Mouse (Mus musculus): ENCODE data around the gene Notch3. TPM values are rescaled to one million over a fixed set of nuclear protein-coding genes. Genes with fewer than 3 reads are reported as not detected.
"Not testable (repeated sequence)": the region's sequence is repeated elsewhere in the genome, so short reads cannot be mapped to it uniquely, and the experiment has no call there.

Gene Notch3
- 5.5 TPM in 2 replicates for polyA plus RNA-seq (2015; fragmentation: Nextera tagmentation; extraction: Ambion mirVana)

- WGBS = 2% methylated on average over 27 of the region's 39 CpGs
- Histone ChIP-seq H3K4me3 (replicated peaks; ENCODE audit: low read length) (peak within 1 kb of the TSS; percentile 53), H3K9ac (replicated peaks; ENCODE audit: low read depth, low read length) (peak within 1 kb of the TSS; percentile 72), H3K27ac (ENCODE audit: low read length) (peak within 1 kb of the TSS; percentile 28), H3K36me3 (ENCODE audit: control insufficient read depth, insufficient read depth) (no peaks in the 10 kb centered on the region), H3K4me1 (replicated peaks; ENCODE audit: control insufficient read depth, insufficient read depth, low read length) (peaks cover 28% of the 10 kb centered on the region), H3K27me3 (replicated peaks; ENCODE audit: control insufficient read depth, insufficient read depth, low read length) (no peaks in the 10 kb centered on the region), H3K4me2 (ENCODE audit: low read length) (peak within 1 kb of the TSS; percentile 92), H3K9me3 (ENCODE audit: control insufficient read depth, low read length) (no peaks in the 10 kb centered on the region)
- ATAC-seq = peak; percentile 29
Measured at GRCm38 (mm10) chr17:32166687-32167086, at the start of gene Notch3. Notch3 (minus strand) TSS chr17:32166852.

GRCm38 (mm10) chr17:32215587-32215986 is 48.9 kb upstream of the Notch3 start:
- H3K4me1 ChIP-seq (replicated peaks; ENCODE audit: control insufficient read depth, insufficient read depth, low read length); ATAC-seq; H3K4me2 ChIP-seq (ENCODE audit: low read length); H3K27ac ChIP-seq (ENCODE audit: low read length); H3K9ac ChIP-seq (replicated peaks; ENCODE audit: low read depth, low read length); H3K4me3 ChIP-seq (replicated peaks; ENCODE audit: low read length); H3K9me3 ChIP-seq (ENCODE audit: control insufficient read depth, low read length); H3K27me3 ChIP-seq (replicated peaks; ENCODE audit: control insufficient read depth, insufficient read depth, low read length): not testable (repeated sequence)
- WGBS = 70% methylated on average over 4 of the region's 4 CpGs
- peaks cover 34% of the 10 kb centered on the region for H3K36me3 ChIP-seq (ENCODE audit: control insufficient read depth, insufficient read depth)

DNA sequence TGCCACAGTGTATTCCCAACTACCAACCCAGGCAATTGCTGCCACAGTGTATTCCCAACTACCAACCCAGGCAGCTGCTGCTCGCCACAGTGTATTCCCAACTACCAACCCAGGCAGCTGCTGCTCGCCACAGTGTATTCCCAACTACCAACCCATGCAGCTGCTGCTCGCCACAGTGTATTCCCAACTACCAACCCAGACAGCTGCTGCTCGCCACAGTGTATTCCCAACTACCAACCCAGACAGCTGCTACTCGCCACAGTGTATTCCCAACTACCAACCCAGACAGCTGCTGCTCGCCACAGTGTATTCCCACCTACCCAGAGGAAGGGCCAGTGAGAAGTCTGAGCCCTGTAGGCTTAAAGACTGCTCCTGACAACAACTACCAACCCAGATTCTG is 44.9 kb upstream of the Notch3 start:
- not testable (repeated sequence) for ATAC-seq; H3K27me3 ChIP-seq (replicated peaks; ENCODE audit: control insufficient read depth, insufficient read depth, low read length); H3K4me3 ChIP-seq (replicated peaks; ENCODE audit: low read length); H3K4me2 ChIP-seq (ENCODE audit: low read length); H3K27ac ChIP-seq (ENCODE audit: low read length); H3K4me1 ChIP-seq (replicated peaks; ENCODE audit: control insufficient read depth, insufficient read depth, low read length); H3K9me3 ChIP-seq (ENCODE audit: control insufficient read depth, low read length); H3K9ac ChIP-seq (replicated peaks; ENCODE audit: low read depth, low read length)
- WGBS = 89% methylated on average over 6 of the region's 6 CpGs
- peaks cover 46% of the 10 kb centered on the region for H3K36me3 ChIP-seq (ENCODE audit: control insufficient read depth, insufficient read depth)

DNA sequence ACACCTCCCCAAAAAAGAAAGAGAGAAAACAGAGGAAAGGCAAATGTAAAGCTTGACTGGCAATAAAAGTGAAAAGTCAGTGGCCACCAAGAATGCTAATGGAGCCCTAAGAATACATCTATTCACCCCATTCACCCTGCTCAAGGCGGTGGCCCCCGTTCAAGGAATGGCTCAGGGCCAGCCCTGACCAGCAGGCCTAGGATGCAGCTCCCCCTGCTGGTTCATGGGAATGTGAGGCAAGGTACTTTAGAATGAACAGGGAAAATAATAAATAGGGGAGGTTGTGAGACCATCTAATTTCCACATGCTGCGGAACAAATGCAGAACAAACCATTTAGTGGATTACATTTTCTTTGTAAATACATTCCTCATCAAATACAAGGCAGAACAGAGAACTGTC is 43.1 kb upstream of the Notch3 start:
- no peak for ATAC-seq
- H3K4me2 ChIP-seq (ENCODE audit: low read length) = no peak overlapping the region
- H3K4me3 ChIP-seq (replicated peaks; ENCODE audit: low read length) = no peak overlapping the region
- no peaks in the 10 kb centered on the region for H3K27me3 ChIP-seq (replicated peaks; ENCODE audit: control insufficient read depth, insufficient read depth, low read length)
- no peaks in the 10 kb centered on the region for H3K4me1 ChIP-seq (replicated peaks; ENCODE audit: control insufficient read depth, insufficient read depth, low read length)
- no peak overlapping the region for H3K27ac ChIP-seq (ENCODE audit: low read length)
- no peaks in the 10 kb centered on the region for H3K9me3 ChIP-seq (ENCODE audit: control insufficient read depth, low read length)
- 22% methylated on average over 3 of the region's 3 CpGs for WGBS
- no peak overlapping the region for H3K9ac ChIP-seq (replicated peaks; ENCODE audit: low read depth, low read length)
- H3K36me3 ChIP-seq (ENCODE audit: control insufficient read depth, insufficient read depth) = peaks cover 40% of the 10 kb centered on the region

GRCm38 (mm10) chr17:32209144-32209543 is 42.5 kb upstream of the Notch3 start:
- Histone ChIP-seq H3K4me3 (replicated peaks; ENCODE audit: low read length) (no peak overlapping the region), H3K36me3 (ENCODE audit: control insufficient read depth, insufficient read depth) (peaks cover 36% of the 10 kb centered on the region), H3K27ac (ENCODE audit: low read length) (no peak overlapping the region), H3K4me1 (replicated peaks; ENCODE audit: control insufficient read depth, insufficient read depth, low read length) (no peaks in the 10 kb centered on the region), H3K4me2 (ENCODE audit: low read length) (no peak overlapping the region), H3K27me3 (replicated peaks; ENCODE audit: control insufficient read depth, insufficient read depth, low read length) (no peaks in the 10 kb centered on the region), H3K9me3 (ENCODE audit: control insufficient read depth, low read length) (no peaks in the 10 kb centered on the region), H3K9ac (replicated peaks; ENCODE audit: low read depth, low read length) (no peak overlapping the region)
- WGBS = 66% methylated on average over 6 of the region's 6 CpGs
- no peak for ATAC-seq

- no peaks in the 10 kb centered on the region for H3K9me3 ChIP-seq (ENCODE audit: control insufficient read depth, low read length)
- no peak overlapping the region for H3K27ac ChIP-seq (ENCODE audit: low read length)
- H3K36me3 ChIP-seq (ENCODE audit: control insufficient read depth, insufficient read depth) = peaks cover 29% of the 10 kb centered on the region
- no peaks in the 10 kb centered on the region for H3K27me3 ChIP-seq (replicated peaks; ENCODE audit: control insufficient read depth, insufficient read depth, low read length)
- H3K4me1 ChIP-seq (replicated peaks; ENCODE audit: control insufficient read depth, insufficient read depth, low read length) = no peaks in the 10 kb centered on the region
- WGBS = 76% methylated on average over 5 of the region's 5 CpGs
- H3K4me3 ChIP-seq (replicated peaks; ENCODE audit: low read length) = no peak overlapping the region
- H3K9ac ChIP-seq (replicated peaks; ENCODE audit: low read depth, low read length) = no peak overlapping the region
- ATAC-seq = no peak
- H3K4me2 ChIP-seq (ENCODE audit: low read length) = no peak overlapping the region
Measured at GRCm38 (mm10) chr17:32207586-32208245, 41.1 kb upstream of the Notch3 start.

DNA sequence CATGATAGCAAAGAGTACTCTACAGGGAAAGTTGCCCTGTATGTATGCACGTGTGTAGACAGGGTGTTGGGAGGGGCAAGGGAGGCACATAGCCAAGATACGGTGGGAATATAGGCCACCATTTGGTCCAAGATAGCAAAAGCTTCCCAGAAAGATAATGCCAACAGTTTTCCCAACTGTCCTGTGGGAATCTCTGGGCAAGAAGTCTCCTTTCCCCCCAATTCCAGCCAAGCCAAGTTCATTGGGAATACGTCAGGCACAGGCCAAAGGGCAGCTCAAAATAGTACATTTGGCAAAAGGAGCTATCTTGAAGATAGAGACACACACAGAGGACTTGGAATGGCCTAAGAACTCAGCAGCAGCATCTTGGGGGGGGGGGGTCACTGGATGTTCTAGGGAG is 38.7 kb upstream of the Notch3 start:
- Histone ChIP-seq H3K4me2 (ENCODE audit: low read length) (no peak overlapping the region), H3K36me3 (ENCODE audit: control insufficient read depth, insufficient read depth) (peaks cover 38% of the 10 kb centered on the region), H3K4me3 (replicated peaks; ENCODE audit: low read length) (no peak overlapping the region), H3K4me1 (replicated peaks; ENCODE audit: control insufficient read depth, insufficient read depth, low read length) (no peaks in the 10 kb centered on the region), H3K9me3 (ENCODE audit: control insufficient read depth, low read length) (no peaks in the 10 kb centered on the region), H3K27me3 (replicated peaks; ENCODE audit: control insufficient read depth, insufficient read depth, low read length) (no peaks in the 10 kb centered on the region), H3K27ac (ENCODE audit: low read length) (no peak overlapping the region), H3K9ac (replicated peaks; ENCODE audit: low read depth, low read length) (no peak overlapping the region)
- ATAC-seq = no peak
- WGBS = 87% methylated on average over 3 of the region's 3 CpGs

DNA sequence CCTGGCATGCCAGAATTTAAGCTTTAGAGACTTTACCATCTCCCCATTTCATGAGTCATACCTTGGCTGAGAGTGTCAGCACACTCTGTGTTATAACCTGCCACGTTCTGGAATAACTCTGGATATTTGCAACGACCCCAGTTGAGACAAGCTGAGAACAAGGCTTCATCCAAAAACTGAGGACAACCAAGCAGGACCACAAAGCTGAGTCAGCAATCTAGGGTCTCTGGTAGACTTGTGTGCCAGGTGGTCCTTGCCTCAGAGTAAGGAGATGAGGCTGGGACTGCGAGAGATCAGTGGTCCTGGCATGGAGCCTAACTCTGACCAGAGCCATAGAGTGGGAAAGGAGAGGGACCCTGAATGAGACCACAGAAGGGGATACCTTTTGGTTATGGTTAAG is 36.3 kb upstream of the Notch3 start:
- no peak overlapping the region for H3K4me3 ChIP-seq (replicated peaks; ENCODE audit: low read length)
- no peak for ATAC-seq
- WGBS = 90% methylated on average over 3 of the region's 3 CpGs
- no peak overlapping the region for H3K9ac ChIP-seq (replicated peaks; ENCODE audit: low read depth, low read length)
- H3K4me2 ChIP-seq (ENCODE audit: low read length) = no peak overlapping the region
- H3K9me3 ChIP-seq (ENCODE audit: control insufficient read depth, low read length) = no peaks in the 10 kb centered on the region
- no peak overlapping the region for H3K27ac ChIP-seq (ENCODE audit: low read length)
- no peaks in the 10 kb centered on the region for H3K4me1 ChIP-seq (replicated peaks; ENCODE audit: control insufficient read depth, insufficient read depth, low read length)
- H3K36me3 ChIP-seq (ENCODE audit: control insufficient read depth, insufficient read depth) = peaks cover 44% of the 10 kb centered on the region
- H3K27me3 ChIP-seq (replicated peaks; ENCODE audit: control insufficient read depth, insufficient read depth, low read length) = no peaks in the 10 kb centered on the region

- Histone ChIP-seq H3K9ac (replicated peaks; ENCODE audit: low read depth, low read length) (no peak overlapping the region), H3K27me3 (replicated peaks; ENCODE audit: control insufficient read depth, insufficient read depth, low read length) (no peaks in the 10 kb centered on the region), H3K36me3 (ENCODE audit: control insufficient read depth, insufficient read depth) (peaks cover 50% of the 10 kb centered on the region), H3K4me1 (replicated peaks; ENCODE audit: control insufficient read depth, insufficient read depth, low read length) (no peaks in the 10 kb centered on the region), H3K27ac (ENCODE audit: low read length) (no peak overlapping the region), H3K4me3 (replicated peaks; ENCODE audit: low read length) (no peak overlapping the region), H3K9me3 (ENCODE audit: control insufficient read depth, low read length) (no peaks in the 10 kb centered on the region), H3K4me2 (ENCODE audit: low read length) (no peak overlapping the region)
- ATAC-seq = no peak
- WGBS = 89% methylated on average over 5 of the region's 5 CpGs
Measured at GRCm38 (mm10) chr17:32201086-32201485, 34.4 kb upstream of the Notch3 start.

DNA sequence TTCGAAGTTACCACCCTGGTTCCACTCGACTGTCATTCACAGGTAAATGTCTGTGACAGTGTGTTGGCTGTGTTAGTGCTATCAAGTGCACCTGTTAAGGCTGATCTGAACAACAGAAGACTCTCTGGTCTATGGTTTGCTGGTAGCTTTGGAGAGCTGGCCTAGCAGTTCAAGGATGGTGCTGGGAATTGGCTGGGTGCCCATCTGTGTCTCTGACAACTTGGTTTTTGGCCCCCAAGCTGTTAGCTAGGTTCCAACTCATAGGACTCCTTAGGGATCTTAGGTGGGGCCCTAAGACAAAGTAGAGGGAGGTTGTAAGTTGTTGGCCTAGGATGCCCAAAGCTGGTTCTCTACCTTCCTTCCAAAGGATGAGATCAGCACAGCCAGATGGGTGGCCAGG is 33.1 kb upstream of the Notch3 start:
- WGBS = 98% methylated on average over 2 of the region's 2 CpGs
- Histone ChIP-seq H3K9me3 (ENCODE audit: control insufficient read depth, low read length) (no peaks in the 10 kb centered on the region), H3K27me3 (replicated peaks; ENCODE audit: control insufficient read depth, insufficient read depth, low read length) (no peaks in the 10 kb centered on the region), H3K27ac (ENCODE audit: low read length) (no peak overlapping the region), H3K4me2 (ENCODE audit: low read length) (no peak overlapping the region), H3K4me3 (replicated peaks; ENCODE audit: low read length) (no peak overlapping the region), H3K36me3 (ENCODE audit: control insufficient read depth, insufficient read depth) (peaks cover 50% of the 10 kb centered on the region), H3K4me1 (replicated peaks; ENCODE audit: control insufficient read depth, insufficient read depth, low read length) (no peaks in the 10 kb centered on the region), H3K9ac (replicated peaks; ENCODE audit: low read depth, low read length) (no peak overlapping the region)
- ATAC-seq = no peak
